Mouse (Mus musculus): ENCODE data around the gene Mme. TPM values are rescaled to one million over a fixed set of nuclear protein-coding genes. Genes with fewer than 3 reads are reported as not detected.

Gene Mme
- polyA plus RNA-seq, 1 experiment from 2014 or later: 5.6 TPM

- Histone ChIP-seq H3K27me3 (ENCODE audit: control insufficient read depth, insufficient read depth, low read length) (no peaks in the 10 kb centered on the region), H3K4me3 (ENCODE audit: low read depth, low read length) (no peak overlapping the region), H3K4me1 (ENCODE audit: control insufficient read depth, insufficient read depth, low read length) (no peaks in the 10 kb centered on the region), H3K4me2 (ENCODE audit: low read depth, low read length) (no peak overlapping the region), H3K27ac (ENCODE audit: low read depth, low read length) (no peak overlapping the region), H3K9ac (replicated peaks; ENCODE audit: low read depth, low read length) (no peak overlapping the region), H3K36me3 (ENCODE audit: control insufficient read depth, insufficient read depth, low read length) (no peaks in the 10 kb centered on the region), H3K9me3 (ENCODE audit: control insufficient read depth, low read length) (no peaks in the 10 kb centered on the region)
- no peak for ATAC-seq (ENCODE audit: low read depth)
- WGBS: 87% methylated on average over 2 of the region's 2 CpGs
Measured at GRCm38 (mm10) chr3:63390774-63391173, 149.4 kb downstream of the Mme start.

DNA sequence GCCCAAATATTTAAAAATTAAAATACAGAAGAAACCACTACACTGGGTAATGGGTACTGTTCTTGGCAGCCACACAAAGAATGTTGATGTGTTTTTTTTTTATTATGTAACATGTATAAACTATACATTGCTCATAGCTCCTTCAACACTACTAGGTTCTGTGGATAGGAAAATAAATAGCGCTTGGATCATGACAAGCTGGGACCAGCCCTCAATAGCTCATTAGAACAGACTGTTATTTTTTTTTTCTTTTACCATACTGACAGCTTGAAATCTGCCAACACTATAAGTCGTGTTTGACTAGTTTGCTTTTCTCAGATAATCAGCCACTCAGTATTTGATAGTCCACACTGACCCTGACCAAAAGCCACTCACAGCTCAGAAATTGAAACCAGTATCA is 150.0 kb downstream of the Mme start:
- no peak overlapping the region for H3K27ac ChIP-seq (ENCODE audit: low read depth, low read length)
- H3K27me3 ChIP-seq (ENCODE audit: control insufficient read depth, insufficient read depth, low read length): no peaks in the 10 kb centered on the region
- WGBS: 82% methylated on average over 2 of the region's 2 CpGs
- H3K4me2 ChIP-seq (ENCODE audit: low read depth, low read length): no peak overlapping the region
- no peak overlapping the region for H3K9ac ChIP-seq (replicated peaks; ENCODE audit: low read depth, low read length)
- H3K36me3 ChIP-seq (ENCODE audit: control insufficient read depth, insufficient read depth, low read length): no peaks in the 10 kb centered on the region
- no peaks in the 10 kb centered on the region for H3K9me3 ChIP-seq (ENCODE audit: control insufficient read depth, low read length)
- no peak for ATAC-seq (ENCODE audit: low read depth)
- H3K4me3 ChIP-seq (ENCODE audit: low read depth, low read length): no peak overlapping the region
- H3K4me1 ChIP-seq (ENCODE audit: control insufficient read depth, insufficient read depth, low read length): no peaks in the 10 kb centered on the region

DNA sequence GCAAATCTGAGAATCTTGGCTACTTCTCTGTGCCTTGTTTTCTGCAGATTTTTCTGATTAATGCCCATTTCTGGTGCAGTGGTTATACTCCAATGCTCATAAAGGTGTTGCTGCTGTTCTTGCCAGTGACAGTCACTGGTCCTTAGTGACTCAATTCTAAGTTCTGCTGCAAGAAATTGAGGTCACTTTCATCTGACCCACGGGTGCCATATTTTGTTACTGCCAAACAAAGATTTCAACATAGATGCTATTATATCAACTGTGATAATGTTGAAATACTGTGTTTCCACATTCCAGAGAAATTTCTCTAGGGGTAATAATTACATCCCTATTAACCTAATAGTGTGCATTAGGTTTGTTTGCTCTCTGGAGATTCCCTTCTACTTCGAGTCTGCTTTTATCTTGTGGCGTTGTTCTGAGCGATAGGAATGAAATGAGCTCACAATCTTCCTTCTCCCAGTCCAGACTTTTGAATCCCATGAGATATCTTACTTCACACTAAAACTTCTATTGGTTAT is 153.1 kb downstream of the Mme start:
- Histone ChIP-seq H3K9me3 (ENCODE audit: control insufficient read depth, low read length) (no peaks in the 10 kb centered on the region), H3K27me3 (ENCODE audit: control insufficient read depth, insufficient read depth, low read length) (no peaks in the 10 kb centered on the region), H3K4me1 (ENCODE audit: control insufficient read depth, insufficient read depth, low read length) (no peaks in the 10 kb centered on the region), H3K27ac (ENCODE audit: low read depth, low read length) (no peak overlapping the region), H3K4me3 (ENCODE audit: low read depth, low read length) (no peak overlapping the region), H3K4me2 (ENCODE audit: low read depth, low read length) (no peak overlapping the region), H3K36me3 (ENCODE audit: control insufficient read depth, insufficient read depth, low read length) (no peaks in the 10 kb centered on the region), H3K9ac (replicated peaks; ENCODE audit: low read depth, low read length) (no peak overlapping the region)
- ATAC-seq (ENCODE audit: low read depth): no peak
- 85% methylated on average over 4 of the region's 4 CpGs for WGBS

GRCm38 (mm10) chr3:63398171-63398570 is 156.8 kb downstream of the Mme start:
- Histone ChIP-seq H3K4me3 (ENCODE audit: low read depth, low read length) (no peak overlapping the region), H3K4me1 (ENCODE audit: control insufficient read depth, insufficient read depth, low read length) (no peaks in the 10 kb centered on the region), H3K4me2 (ENCODE audit: low read depth, low read length) (no peak overlapping the region), H3K36me3 (ENCODE audit: control insufficient read depth, insufficient read depth, low read length) (no peaks in the 10 kb centered on the region), H3K27ac (ENCODE audit: low read depth, low read length) (no peak overlapping the region), H3K9me3 (ENCODE audit: control insufficient read depth, low read length) (no peaks in the 10 kb centered on the region), H3K9ac (replicated peaks; ENCODE audit: low read depth, low read length) (no peak overlapping the region), H3K27me3 (ENCODE audit: control insufficient read depth, insufficient read depth, low read length) (no peaks in the 10 kb centered on the region)
- WGBS: 80% methylated on average over 4 of the region's 4 CpGs
- no peak for ATAC-seq (ENCODE audit: low read depth)

DNA sequence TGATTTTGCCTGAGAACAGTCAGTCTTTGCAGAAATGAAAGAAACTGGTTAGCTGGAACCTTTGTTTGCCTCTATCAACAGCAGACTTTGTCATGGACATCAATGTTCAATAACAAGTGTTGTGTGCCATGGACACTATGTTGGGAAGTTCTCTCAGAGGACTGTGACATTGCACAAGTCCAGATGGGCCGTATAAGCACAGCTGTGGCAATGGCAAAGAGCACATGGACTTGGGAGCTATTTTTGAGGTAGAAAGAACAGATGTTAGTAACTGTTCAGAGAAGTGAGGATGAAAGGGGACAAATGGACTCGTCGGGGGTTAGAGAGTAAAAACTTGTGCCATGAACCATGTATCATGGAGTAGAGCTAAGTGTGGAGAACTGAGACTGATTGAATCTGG is 165.1 kb downstream of the Mme start:
- ATAC-seq (ENCODE audit: low read depth): no peak
- Histone ChIP-seq H3K27me3 (ENCODE audit: control insufficient read depth, insufficient read depth, low read length) (no peaks in the 10 kb centered on the region), H3K9ac (replicated peaks; ENCODE audit: low read depth, low read length) (no peak overlapping the region), H3K4me2 (ENCODE audit: low read depth, low read length) (no peak overlapping the region), H3K36me3 (ENCODE audit: control insufficient read depth, insufficient read depth, low read length) (no peaks in the 10 kb centered on the region), H3K4me3 (ENCODE audit: low read depth, low read length) (no peak overlapping the region), H3K27ac (ENCODE audit: low read depth, low read length) (no peak overlapping the region), H3K9me3 (ENCODE audit: control insufficient read depth, low read length) (no peaks in the 10 kb centered on the region), H3K4me1 (ENCODE audit: control insufficient read depth, insufficient read depth, low read length) (no peaks in the 10 kb centered on the region)
- 83% methylated on average over 3 of the region's 3 CpGs for WGBS

DNA sequence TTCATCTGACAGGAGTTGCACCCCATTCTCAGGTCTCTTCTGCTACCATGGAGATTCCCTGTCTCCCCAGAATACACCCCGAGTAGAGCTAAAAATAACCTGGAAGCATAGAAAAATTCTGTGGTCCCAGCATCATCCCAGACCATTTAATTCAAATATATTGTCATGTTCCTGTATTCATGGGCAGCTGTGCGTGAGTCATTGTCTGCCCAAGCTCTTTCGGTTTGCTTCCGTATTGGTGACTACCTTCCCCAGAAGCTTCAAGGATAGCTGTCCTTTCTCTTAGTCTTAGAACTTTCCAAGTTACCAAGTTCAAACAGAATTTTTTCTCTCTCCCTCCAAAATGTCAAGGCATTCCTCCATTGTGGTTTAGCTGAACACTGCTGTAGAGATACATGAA is 169.7 kb downstream of the Mme start:
- H3K27ac ChIP-seq (ENCODE audit: low read depth, low read length): no peak overlapping the region
- H3K4me3 ChIP-seq (ENCODE audit: low read depth, low read length): no peak overlapping the region
- no peak for ATAC-seq (ENCODE audit: low read depth)
- no peaks in the 10 kb centered on the region for H3K9me3 ChIP-seq (ENCODE audit: control insufficient read depth, low read length)
- no peak overlapping the region for H3K9ac ChIP-seq (replicated peaks; ENCODE audit: low read depth, low read length)
- H3K36me3 ChIP-seq (ENCODE audit: control insufficient read depth, insufficient read depth, low read length): no peaks in the 10 kb centered on the region
- H3K4me2 ChIP-seq (ENCODE audit: low read depth, low read length): no peak overlapping the region
- no peaks in the 10 kb centered on the region for H3K27me3 ChIP-seq (ENCODE audit: control insufficient read depth, insufficient read depth, low read length)
- no peaks in the 10 kb centered on the region for H3K4me1 ChIP-seq (ENCODE audit: control insufficient read depth, insufficient read depth, low read length)
- 92% methylated on average over 4 of the region's 4 CpGs for WGBS

- Histone ChIP-seq H3K27ac (ENCODE audit: low read depth, low read length) (no peak overlapping the region), H3K27me3 (ENCODE audit: control insufficient read depth, insufficient read depth, low read length) (no peaks in the 10 kb centered on the region), H3K9ac (replicated peaks; ENCODE audit: low read depth, low read length) (no peak overlapping the region), H3K4me1 (ENCODE audit: control insufficient read depth, insufficient read depth, low read length) (no peaks in the 10 kb centered on the region), H3K4me3 (ENCODE audit: low read depth, low read length) (no peak overlapping the region), H3K36me3 (ENCODE audit: control insufficient read depth, insufficient read depth, low read length) (no peaks in the 10 kb centered on the region), H3K4me2 (ENCODE audit: low read depth, low read length) (no peak overlapping the region), H3K9me3 (ENCODE audit: control insufficient read depth, low read length) (no peaks in the 10 kb centered on the region)
- WGBS: 83% methylated on average over 6 of the region's 6 CpGs
- ATAC-seq (ENCODE audit: low read depth): no peak
Measured at GRCm38 (mm10) chr3:63412220-63412937, 171.0 kb downstream of the Mme start.

DNA sequence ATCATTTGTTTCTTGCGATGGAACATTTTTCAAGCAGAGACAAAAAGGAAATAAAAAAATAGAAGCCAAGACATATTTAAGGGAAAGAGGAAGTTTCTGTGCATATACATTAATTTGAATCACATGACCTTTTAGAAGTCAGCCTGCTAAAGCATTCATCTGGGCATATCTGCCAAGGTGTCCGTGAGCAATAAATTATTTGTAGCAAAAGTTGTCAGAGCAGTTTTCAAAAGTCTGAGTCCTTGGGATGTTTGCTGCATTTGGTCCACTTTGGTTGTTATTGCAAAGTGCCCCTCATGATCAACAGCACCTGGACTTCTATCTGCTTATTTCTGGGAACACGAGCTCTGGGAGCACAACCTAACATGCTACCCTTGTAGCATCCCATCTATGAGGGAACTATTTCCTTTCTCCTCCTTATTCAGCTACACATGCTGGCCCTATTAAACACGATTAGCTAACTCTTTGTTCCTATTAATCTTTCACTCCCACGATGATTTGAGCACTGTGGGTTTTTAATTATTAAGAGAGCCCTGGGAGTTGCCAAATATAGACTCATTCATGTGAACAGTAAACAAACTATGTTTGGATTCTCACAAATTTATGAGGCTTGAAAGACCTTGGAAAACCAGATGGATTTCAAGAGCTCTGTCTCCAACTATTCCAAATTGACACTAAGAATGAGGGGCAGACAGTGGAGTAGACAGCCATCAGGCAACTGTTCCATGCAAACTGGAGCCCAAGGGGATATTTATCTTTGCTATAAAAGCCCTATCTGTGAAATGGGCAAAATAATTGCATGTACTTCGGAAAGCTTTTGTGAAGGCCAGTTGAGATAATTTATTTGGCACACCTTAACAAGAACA is 171.9 kb downstream of the Mme start:
- no peak overlapping the region for H3K27ac ChIP-seq (ENCODE audit: low read depth, low read length)
- ATAC-seq (ENCODE audit: low read depth): no peak
- no peaks in the 10 kb centered on the region for H3K27me3 ChIP-seq (ENCODE audit: control insufficient read depth, insufficient read depth, low read length)
- no peaks in the 10 kb centered on the region for H3K9me3 ChIP-seq (ENCODE audit: control insufficient read depth, low read length)
- H3K4me2 ChIP-seq (ENCODE audit: low read depth, low read length): no peak overlapping the region
- WGBS: 69% methylated on average over 6 of the region's 6 CpGs
- no peaks in the 10 kb centered on the region for H3K4me1 ChIP-seq (ENCODE audit: control insufficient read depth, insufficient read depth, low read length)
- no peak overlapping the region for H3K9ac ChIP-seq (replicated peaks; ENCODE audit: low read depth, low read length)
- no peak overlapping the region for H3K4me3 ChIP-seq (ENCODE audit: low read depth, low read length)
- H3K36me3 ChIP-seq (ENCODE audit: control insufficient read depth, insufficient read depth, low read length): no peaks in the 10 kb centered on the region

- ATAC-seq (ENCODE audit: low read depth): no peak
- Histone ChIP-seq H3K27me3 (ENCODE audit: control insufficient read depth, insufficient read depth, low read length) (no peaks in the 10 kb centered on the region), H3K9me3 (ENCODE audit: control insufficient read depth, low read length) (no peaks in the 10 kb centered on the region), H3K4me3 (ENCODE audit: low read depth, low read length) (no peak overlapping the region), H3K27ac (ENCODE audit: low read depth, low read length) (no peak overlapping the region), H3K36me3 (ENCODE audit: control insufficient read depth, insufficient read depth, low read length) (no peaks in the 10 kb centered on the region), H3K9ac (replicated peaks; ENCODE audit: low read depth, low read length) (no peak overlapping the region), H3K4me1 (ENCODE audit: control insufficient read depth, insufficient read depth, low read length) (no peaks in the 10 kb centered on the region), H3K4me2 (ENCODE audit: low read depth, low read length) (no peak overlapping the region)
- 88% methylated on average over 1 of the region's 1 CpGs for WGBS
Measured at GRCm38 (mm10) chr3:63417284-63417683, 175.9 kb downstream of the Mme start.

Data from neural tube, embryonic 14.5 days (tissue).